ENCODE assay signal across 8 mouse cellular contexts in the genomic region with DNA sequence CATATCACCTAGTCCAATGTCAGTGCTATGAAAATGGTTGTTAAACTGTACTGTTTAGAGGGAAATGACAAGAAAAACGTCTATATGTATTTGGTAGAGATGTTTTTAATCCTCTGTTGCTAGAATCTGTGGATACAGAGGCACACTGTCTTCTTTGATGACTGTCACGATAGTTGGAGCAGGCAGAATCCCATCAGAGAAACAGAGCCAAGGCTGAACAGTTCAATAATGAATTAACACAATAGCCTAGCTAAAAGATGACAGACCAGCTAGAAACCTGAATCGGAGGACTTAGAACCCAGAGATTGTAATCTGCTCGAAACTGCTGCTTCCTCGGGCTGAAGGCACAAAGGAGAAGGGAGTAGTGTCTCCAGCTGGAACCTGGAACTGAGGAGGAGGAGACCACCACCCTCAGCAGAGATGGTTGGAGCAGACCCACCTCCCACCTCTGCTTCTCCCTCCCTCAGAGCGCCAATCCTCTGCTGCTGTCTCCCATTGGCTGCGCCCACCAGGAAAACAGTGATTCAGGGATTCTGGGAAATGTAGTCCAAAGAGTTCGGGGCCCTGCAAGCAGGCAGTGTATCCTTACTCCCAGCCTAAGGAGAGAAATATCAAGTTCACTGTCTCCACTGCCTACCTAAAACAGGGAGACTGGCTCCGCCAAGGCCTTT.
DNase-seq lines count a peak whose midpoint lies in the region; ATAC-seq and TF ChIP-seq lines count a peak whose summit lies in the region.

No protein-coding gene starts in this region.

- 12% methylated on average over 9 of the region's 9 CpGs for WGBS in intestine, embryonic 16.5 days

- intact Hi-C loops in left cerebral cortex, postnatal 10 days (cut with DNase I), result no loop called here

- no peaks in the 10 kb centered on the region for H3K27me3 ChIP-seq in intestine, embryonic 16.5 days (replicated peaks; ENCODE audit: control insufficient read depth, insufficient read depth, low read length)

- no peaks in the 10 kb centered on the region for H3K36me3 ChIP-seq in intestine, embryonic 16.5 days (ENCODE audit: control insufficient read depth, insufficient read depth, low read length)

- peak overlapping the region; percentile 56 for H3K4me2 ChIP-seq in intestine, embryonic 16.5 days (ENCODE audit: low read depth, low read length)

- H3K27ac ChIP-seq in cortical plate, adult 2 months (ENCODE audit: insufficient read depth, low read length), result peak overlapping the region; percentile 66
- no peak overlapping the region for H3K27ac ChIP-seq in intestine, embryonic 16.5 days (ENCODE audit: low read length)

- peak; percentile 98 for TF ChIP-seq POLR2A in cortical plate, adult 2 months (IDR thresholded peaks at IDR 0.05; ENCODE audit: extremely low read depth, insufficient read depth, low read length)

- peak; percentile 75 for DNase-seq in adrenal gland, adult 2 months
- DNase-seq in left cerebral cortex, postnatal 10 days (ENCODE audit: extremely low spot score in 1 of 2, low spot score in 2 of 2), result peak; percentile 82 to 89
- peak; percentile 53 for DNase-seq in skeletal muscle tissue, adult 2 months (ENCODE audit: low read depth, low spot score)

- no peaks in the 10 kb centered on the region for H3K9me3 ChIP-seq in intestine, embryonic 16.5 days (ENCODE audit: control insufficient read depth, low read length)

- H3K4me3 ChIP-seq in cortical plate, adult 2 months (ENCODE audit: insufficient read depth, low read length), result peak overlapping the region; percentile 47
- peak overlapping the region; percentile 43 for H3K4me3 ChIP-seq in intestine, embryonic 16.5 days (ENCODE audit: low read length)

- peak overlapping the region; percentile 56; the same call in 1 of the 2 replicates for H3K9ac ChIP-seq in intestine, embryonic 16.5 days (ENCODE audit: low read depth, low read length)

- TF ChIP-seq CTCF in cortical plate, adult 2 months (IDR thresholded peaks at IDR 0.05; ENCODE audit: extremely low read depth, insufficient read depth, low read length), result no peak

- ATAC-seq in granulocyte monocyte progenitor cell, adult 5-6 weeks (replicated peaks; ENCODE audit: poor library complexity, severe bottlenecking), result peak; percentile 31
- peak; percentile 67 for ATAC-seq in intestine, embryonic 16.5 days
- 0 out of 2 replicates have a peak, but pooled peaks have one; percentile 19 for ATAC-seq in megakaryocyte, adult 5-6 weeks (ENCODE audit: poor library complexity, severe bottlenecking)
- ATAC-seq in inflammation-experienced regulatory T-cells, adult 6 months, result no peak

- no peaks in the 10 kb centered on the region for H3K4me1 ChIP-seq in cortical plate, adult 2 months (ENCODE audit: control insufficient read depth, insufficient read depth, low read length)
- peaks cover 35% of the 10 kb centered on the region for H3K4me1 ChIP-seq in intestine, embryonic 16.5 days (ENCODE audit: control insufficient read depth, insufficient read depth, low read length)
